Mouse (Mus musculus) frontal cortex, adult (tissue): ENCODE measurements around the gene Stk38l.

ENCODE experiments used
- ATAC-seq: cut with Nextera tagmentation; 2 replicates; pipeline ENCODE4 v1.9.2; 2017; ENCODE audit warnings: mild to moderate bottlenecking, moderate library complexity, mixed read lengths; ENCODE audit not compliant: low TSS enrichment

Gene Stk38l

DNA sequence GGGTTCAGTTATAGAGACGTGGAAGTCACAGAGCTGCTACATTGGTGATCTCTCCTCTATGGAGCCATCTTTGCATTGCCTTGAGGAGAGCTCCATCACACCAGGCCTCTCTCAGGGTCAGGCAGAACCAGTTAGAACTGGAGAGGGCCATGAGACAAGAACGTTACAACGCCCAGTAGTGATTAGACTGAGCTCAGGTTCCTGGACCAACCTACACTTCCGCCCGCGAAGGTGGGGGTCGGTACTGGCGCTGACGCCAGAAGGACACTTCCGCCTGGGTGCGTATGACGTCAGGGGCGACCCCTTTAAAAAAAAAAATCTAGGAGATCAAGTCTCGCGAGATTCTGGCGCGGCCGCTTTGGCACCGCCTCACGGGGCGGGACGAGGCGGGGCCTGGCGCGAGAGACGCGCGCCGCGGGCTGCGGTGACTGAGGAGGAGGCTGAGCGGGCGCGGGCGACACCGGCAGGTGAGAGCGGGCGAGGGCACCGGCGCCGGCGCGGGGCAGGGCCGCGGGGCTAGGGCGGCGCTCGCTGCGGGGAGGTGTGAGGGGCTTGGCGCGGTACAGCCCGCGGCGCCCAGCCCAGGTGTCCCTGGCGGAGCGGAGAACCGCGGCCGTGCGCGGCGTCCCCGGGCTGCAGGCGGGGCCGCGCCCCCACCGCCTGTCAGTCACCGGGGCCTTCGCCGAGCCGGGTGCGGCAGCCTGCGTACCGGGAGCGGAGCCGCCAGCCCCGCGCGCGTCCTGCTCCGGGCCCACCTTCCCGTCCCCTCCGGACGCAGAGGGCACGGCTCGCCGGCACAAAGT is at the start of gene Stk38l:
Gene Stk38l, plus strand, starts transcription at position 415 of the 803 bp plus-strand sequence.
- peak; percentile 96 for ATAC-seq

DNA sequence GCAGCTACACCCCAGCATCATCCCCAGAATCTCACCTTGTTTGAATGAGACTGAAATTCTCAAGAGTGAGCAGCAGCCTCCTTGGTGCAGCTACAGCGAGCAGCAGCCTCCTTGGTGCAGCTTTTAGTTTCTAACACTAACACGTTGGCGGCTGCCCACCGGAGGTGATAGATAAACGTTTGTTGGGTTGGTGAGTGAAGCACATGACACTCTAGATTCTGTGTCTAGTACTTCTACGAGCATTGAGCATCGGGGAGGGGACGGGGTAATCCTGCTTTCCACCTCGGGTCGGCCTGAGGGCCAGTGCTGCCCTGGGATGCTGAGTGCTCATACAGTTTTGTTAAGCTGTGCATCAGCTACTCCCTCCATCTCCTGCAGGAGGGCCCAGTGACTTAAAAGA is 47.9 kb upstream of the Stk38l start:
- no peak for ATAC-seq

- no peak for ATAC-seq
These were observed 46.4 kb upstream of the Stk38l start for GRCm38 (mm10) chr6:146678136-146679070.

DNA sequence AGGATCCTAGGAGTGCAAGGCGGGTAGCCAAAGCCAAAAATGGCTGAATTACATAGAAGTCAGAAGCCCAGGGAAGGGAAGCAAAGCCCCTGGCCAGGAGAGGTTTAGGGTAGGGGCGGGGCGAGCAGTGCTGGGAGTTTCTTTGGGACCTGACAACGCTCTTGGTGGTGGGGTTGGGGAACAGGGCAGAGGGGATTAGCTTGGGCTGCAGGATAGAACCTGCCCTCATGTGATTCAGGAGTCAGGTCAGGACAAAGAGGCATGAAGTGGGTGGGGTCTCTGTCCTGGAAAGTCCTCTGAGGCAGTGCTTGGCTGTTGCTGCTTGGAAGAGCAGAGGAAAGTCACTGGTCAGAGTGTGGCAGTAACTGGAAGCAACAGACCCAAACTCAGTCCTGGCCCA is 40.9 kb upstream of the Stk38l start:
- no peak for ATAC-seq

DNA sequence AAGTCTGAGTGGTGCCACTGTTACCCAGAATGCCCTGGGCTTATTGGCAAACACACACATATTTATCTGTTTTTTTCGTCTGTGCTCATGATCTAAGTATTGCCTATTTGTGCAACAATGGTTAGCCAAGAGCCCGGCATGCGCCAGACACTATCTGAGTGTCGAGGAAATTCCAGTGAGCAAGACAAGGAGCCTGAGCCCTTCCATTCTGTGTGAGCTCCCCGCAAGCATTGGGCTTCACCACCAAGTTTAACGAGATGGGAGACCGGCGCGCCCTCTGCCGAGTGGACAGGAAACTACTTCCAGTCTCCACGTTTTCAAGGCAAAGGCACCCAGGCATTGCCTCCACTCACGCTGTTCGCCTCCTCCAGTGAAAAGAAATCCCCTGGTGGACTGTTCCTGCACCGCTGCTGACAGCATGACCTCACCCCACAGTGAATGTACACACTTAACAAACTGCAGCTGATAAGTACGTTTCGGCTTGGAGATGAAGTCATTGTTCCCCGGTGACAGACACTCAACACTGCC is 39.0 kb upstream of the Stk38l start:
- no peak for ATAC-seq

DNA sequence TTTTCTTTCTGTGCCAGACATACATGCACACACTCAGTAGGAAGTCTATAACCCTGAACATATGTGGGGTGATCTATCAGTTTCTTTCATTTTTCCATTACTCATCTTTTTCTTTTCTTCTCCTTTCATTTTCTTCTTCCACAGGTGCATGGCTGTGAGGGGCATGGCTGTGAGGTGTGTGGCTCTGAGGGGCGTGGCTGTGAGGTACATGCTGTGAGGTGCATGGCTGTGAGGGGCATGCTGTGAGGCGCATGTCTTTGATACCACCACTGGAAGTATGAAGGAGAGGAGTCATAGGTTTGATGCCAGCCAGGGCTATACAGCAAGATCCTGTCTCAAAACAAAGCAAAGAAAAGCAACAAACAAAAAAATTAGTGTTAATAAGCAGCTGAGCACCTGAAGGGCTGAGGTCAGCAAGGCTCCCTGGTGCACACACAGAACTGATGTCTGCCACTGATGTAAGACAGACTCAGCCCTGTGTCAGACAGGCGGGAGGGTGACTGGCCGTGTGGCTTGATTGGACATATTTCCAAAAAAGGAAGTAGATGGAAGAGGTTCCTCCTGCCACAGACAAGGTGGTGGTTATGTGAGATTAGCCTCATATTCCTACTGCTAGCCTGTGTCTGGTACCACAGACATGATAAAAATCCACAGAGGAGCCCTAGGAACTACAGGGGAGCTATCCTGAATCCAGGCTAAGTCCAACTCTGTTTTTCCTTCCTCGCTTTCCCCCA is 38.2 kb upstream of the Stk38l start:
- ATAC-seq: no peak

- no peak for ATAC-seq
These were observed 36.8 kb upstream of the Stk38l start for GRCm38 (mm10) chr6:146688010-146688409.

GRCm38 (mm10) chr6:146688861-146689260 is 35.9 kb upstream of the Stk38l start:
- no peak for ATAC-seq

DNA sequence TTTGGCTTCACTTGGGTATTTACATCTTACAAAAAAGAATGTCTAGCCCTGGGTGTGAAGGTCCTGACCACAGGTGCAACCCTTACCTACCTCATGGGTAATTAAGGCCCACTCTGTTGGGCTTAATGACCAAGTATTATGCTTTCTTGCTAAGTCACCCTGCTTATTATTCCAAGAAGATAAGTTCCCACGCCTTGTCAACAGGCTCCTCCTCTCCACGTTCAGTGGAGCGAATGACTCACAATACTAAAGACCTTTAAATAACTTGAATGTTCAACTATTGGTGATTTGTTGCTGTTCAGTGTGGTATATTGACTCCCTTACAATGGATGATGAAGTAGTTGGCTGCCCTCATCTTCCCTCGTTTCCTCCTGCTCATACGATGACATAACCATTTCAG is 27.0 kb upstream of the Stk38l start:
- ATAC-seq: no peak

DNA sequence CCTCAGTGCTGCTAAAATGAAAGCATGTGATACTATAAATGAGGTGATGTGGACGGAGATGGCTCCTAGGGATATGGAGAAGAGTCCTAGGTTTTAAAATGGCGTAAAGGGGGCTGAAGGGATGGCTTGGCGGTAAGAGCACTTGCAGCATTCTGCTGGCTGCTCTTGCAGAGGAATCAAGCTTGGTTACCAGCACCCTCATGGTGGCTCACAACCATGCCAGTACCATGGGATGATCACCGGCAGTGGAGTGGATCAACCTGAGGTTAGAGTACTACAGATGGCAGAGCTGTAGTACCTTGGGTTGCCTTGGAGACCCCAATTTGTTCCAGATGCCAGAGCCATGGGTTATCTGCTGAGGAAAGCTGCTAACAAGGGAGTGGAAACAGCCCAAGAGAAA is 26.4 kb upstream of the Stk38l start:
- no peak for ATAC-seq

DNA sequence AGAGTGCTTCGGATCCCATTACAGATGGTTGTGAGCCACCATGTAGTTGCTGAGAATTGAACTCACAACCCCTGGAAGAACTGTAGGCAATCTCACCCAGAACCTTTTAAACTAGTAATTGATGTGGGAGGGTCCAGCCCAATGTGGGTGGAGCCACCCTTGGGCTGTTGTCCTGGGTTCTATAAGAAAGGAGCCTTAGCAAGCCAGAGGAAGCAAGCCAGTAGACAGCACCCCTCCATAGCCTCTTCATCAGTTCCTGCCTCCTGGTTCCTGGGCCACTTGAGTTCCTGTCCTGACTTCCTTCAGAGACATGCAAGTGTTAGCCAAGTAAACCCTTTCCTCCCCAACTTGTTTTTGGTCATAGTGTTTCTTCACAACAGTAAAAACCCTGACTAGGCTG is 24.3 kb upstream of the Stk38l start:
- no peak for ATAC-seq

- no peak for ATAC-seq
These were observed 22.5 kb upstream of the Stk38l start for GRCm38 (mm10) chr6:146702126-146702881.

DNA sequence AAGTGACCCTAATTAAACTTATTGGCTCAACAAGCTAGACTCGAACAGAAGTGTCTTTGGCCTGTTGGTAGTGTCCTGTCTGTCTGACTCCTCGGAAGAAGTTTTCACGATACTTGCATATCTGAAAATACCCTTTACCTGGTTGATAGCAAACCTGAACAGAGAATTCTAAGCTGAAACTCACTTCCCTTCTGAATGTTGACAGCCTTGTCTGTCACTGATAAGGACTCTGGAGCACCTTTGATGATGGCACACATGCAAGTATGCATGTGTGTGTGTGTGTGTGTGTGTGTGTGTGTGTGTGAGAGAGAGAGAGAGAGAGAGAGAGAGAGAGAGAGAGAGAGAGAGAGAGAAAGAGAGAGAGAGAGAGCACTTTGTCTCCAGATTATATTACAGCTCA is 21.4 kb upstream of the Stk38l start:
- no peak for ATAC-seq

DNA sequence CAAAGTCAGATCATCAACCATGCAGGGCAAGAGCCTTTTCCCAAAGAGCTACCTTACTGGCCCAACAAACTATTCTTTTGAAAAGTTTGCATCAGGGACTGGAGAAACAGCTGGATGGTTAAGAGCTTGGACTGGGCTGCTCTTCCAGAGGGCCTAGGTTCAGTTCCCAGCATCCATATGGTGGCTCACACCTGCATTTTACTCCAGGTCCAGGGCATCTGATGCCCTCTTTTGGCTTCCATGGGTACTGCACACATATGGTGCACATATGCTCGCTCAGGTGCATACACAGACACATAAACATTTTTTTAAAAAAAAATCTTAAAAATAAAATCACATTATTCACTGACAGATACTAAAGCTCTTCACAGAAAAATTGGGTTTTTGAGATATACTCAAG is 19.2 kb upstream of the Stk38l start:
- ATAC-seq: no peak

GRCm38 (mm10) chr6:146719606-146720005 is 5.2 kb upstream of the Stk38l start:
- ATAC-seq: no peak

DNA sequence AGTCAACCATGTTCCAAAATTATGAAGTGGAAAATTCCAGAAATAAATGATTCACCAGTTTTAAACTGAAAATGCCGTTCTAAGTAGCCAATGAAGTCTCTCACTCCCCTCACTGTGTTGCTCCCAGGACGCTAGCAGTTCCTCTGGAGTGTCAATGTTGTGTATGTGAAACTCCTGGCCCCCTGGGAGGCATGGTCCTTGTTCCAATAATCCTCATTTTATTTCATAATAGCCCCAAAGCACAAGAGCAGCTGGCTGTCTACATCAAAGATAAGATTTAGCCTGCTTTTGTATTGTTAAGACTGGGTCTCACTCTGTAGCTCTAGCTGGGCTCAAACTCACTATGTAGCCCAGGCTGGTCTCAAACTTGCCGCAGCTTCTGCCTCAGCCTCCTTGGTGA is 990 bp upstream of the Stk38l start:
- ATAC-seq: no peak

DNA sequence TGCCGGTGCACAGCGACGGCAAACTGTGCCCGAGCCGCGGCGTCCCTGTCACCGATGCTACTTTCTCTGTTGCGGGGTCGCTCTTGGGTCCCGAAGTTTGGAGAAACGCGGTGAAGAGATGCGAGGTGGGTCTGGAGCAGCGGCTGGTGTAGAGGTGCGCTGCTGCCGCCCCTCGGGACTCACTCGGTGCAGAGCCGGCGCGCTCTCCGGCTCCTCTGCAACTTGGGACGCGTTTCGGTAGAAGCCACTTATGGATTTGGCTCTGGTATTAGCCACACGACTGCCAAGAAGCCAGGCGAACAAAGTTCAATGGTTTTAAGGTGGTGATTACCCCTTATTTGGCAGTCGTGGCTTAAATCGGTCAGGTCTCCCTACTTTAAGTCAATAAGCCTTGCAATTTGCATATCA is 593 bp downstream of the Stk38l start:
- peak; percentile 58 for ATAC-seq

- ATAC-seq: no peak
These were observed 6.2 kb downstream of the Stk38l start for GRCm38 (mm10) chr6:146731031-146731430.

GRCm38 (mm10) chr6:146731692-146732091 is 6.9 kb downstream of the Stk38l start:
- no peak for ATAC-seq

DNA sequence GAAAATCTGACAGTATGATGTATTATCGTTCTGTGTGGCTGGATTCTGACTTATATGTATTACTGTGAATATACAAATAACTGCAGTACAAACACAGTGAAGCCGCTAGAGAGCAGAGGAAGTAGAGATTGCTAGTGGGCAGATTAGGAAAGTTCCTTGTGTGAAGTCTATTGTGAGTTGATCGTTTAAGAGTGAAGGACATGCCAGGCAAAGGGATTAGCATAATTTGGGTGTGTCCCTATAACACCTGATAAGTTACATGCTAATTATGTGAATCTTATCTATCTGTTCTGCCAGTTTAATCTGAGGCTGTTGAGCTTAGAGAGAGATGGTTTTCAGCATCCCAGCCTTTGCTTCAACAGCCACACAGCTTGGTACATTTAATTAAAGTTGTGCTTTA is 7.4 kb downstream of the Stk38l start:
- ATAC-seq: no peak

- ATAC-seq: no peak
These were observed 7.9 kb downstream of the Stk38l start for GRCm38 (mm10) chr6:146732676-146733075.
